Mouse (Mus musculus): ENCODE measurements around the gene Hnrnpl. TPM values are rescaled to one million over a fixed set of nuclear protein-coding genes. Genes with fewer than 3 reads are reported as not detected.
A peak's percentile ranks its signal among the peaks of the same experiment; 100 is the strongest.

The Hnrnpl gene
- polyA plus RNA-seq, 1 experiment from 2014 or later = 265 TPM

- no peak overlapping the region for H3K9ac ChIP-seq
- H3K4me3 ChIP-seq (replicated peaks) = no peak overlapping the region
- ATAC-seq (replicated peaks; ENCODE audit: low FRiP score) = no peak
- 0 out of 2 replicates have a peak, but pooled peaks cover 6% of the 10 kb centered on the region for H3K36me3 ChIP-seq
- H3K4me1 ChIP-seq = peaks cover 36% of the 10 kb centered on the region
- no peaks in the 10 kb centered on the region for H3K9me3 ChIP-seq (replicated peaks)
- no peak overlapping the region for H3K27ac ChIP-seq
- no peak overlapping the region for H3K4me2 ChIP-seq
- no peaks in the 10 kb centered on the region for H3K27me3 ChIP-seq
Measured at GRCm38 (mm10) chr7:28791706-28792105, 16.6 kb upstream of the Hnrnpl start.

DNA sequence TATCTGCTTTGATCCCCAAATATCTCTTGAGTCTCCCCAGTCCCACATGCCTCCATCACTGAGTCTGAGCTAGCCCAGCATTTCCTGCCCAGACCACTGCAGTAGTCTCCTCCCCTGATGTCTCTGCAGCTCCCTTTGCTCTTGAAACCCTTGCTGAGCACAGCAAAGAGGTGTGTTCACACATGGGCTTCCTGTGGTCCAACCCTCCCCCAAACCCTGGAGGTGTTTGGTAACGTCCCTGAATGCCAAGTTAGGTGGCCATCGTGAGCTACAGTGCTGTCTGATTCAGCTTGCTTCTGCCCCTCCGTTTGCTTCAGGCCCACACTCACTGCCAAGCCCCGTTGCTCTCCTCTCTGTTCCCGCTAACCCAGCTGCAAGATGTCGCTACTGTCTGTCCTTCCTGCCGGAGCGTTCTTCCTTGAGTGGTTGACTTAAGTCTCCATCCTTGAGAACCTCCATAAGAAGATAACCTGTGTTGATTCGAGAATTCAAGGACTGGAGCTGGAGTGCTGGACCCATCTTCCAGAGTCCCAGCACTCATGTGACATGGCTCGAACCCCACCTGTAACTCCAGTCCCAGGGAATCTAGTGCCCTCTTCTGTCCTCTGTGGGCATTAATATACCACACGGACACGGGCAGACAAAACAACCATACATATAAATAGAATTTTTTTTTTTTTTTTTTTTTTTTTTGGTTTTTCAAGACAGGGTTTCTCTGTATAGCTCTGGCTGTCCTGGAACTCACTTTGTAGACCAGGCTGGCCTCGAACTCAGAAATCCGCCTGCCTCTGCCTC is 15.8 kb upstream of the Hnrnpl start:
- 0 out of 2 replicates have a peak, but pooled peaks cover 4% of the 10 kb centered on the region for H3K36me3 ChIP-seq
- ATAC-seq (replicated peaks; ENCODE audit: low FRiP score) = no peak
- no peak overlapping the region for H3K4me3 ChIP-seq (replicated peaks)
- no peaks in the 10 kb centered on the region for H3K9me3 ChIP-seq (replicated peaks)
- H3K4me2 ChIP-seq = no peak overlapping the region
- no peak overlapping the region for H3K9ac ChIP-seq
- no peaks in the 10 kb centered on the region for H3K27me3 ChIP-seq
- H3K27ac ChIP-seq = no peak overlapping the region
- peaks cover 40% of the 10 kb centered on the region for H3K4me1 ChIP-seq
- WGBS = 78% methylated on average over 14 of the region's 14 CpGs

DNA sequence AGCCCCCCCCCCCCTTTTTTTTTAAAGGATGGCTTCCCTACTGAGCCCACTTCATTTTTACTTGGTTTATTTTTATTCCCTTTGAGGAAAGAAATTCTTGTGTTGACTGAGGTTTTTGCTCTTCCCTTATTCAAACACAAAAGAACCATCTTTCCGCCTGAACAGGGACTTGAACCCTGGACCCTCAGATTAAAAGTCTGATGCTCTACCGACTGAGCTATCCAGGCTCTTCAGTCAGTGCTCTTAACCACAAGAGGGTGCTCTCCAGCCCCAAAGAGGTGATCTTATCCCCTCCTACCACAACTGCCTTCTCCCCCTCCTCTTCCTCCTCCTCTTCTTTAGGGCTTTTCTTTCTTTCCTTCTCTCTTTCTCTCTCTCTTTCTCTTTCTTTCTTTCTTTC is 14.5 kb upstream of the Hnrnpl start:
- ATAC-seq (replicated peaks; ENCODE audit: low FRiP score) = no peak
- H3K9me3 ChIP-seq (replicated peaks) = no peaks in the 10 kb centered on the region
- H3K36me3 ChIP-seq = no peaks in the 10 kb centered on the region
- H3K4me3 ChIP-seq (replicated peaks) = no peak overlapping the region
- no peak overlapping the region for H3K4me2 ChIP-seq
- H3K27me3 ChIP-seq = no peaks in the 10 kb centered on the region
- H3K27ac ChIP-seq = no peak overlapping the region
- H3K9ac ChIP-seq = no peak overlapping the region
- peaks cover 34% of the 10 kb centered on the region for H3K4me1 ChIP-seq
- WGBS = 41% methylated on average over 2 of the region's 2 CpGs

DNA sequence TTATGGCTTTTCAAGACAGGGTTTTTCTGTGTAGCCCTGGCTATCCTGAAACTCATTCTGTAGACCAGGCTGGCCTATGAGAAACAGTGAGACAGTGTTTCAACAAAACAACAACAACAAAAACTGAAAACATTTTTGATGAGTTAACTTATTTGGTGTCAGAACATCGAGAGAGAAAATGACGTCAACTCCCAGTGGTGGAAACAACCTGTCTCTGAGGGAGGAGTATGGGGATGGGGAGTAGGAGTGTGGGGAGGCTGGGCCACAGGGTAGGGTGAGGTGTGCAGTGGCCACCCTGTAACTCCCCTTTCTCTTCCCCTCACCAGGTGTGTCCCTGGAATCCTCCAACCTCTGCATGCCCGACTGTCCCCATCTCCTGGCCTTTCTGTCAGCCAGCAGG is 13.8 kb upstream of the Hnrnpl start:
- Histone ChIP-seq H3K4me1 (peaks cover 27% of the 10 kb centered on the region), H3K36me3 (no peaks in the 10 kb centered on the region)
- 83% methylated on average over 3 of the region's 3 CpGs for WGBS

DNA sequence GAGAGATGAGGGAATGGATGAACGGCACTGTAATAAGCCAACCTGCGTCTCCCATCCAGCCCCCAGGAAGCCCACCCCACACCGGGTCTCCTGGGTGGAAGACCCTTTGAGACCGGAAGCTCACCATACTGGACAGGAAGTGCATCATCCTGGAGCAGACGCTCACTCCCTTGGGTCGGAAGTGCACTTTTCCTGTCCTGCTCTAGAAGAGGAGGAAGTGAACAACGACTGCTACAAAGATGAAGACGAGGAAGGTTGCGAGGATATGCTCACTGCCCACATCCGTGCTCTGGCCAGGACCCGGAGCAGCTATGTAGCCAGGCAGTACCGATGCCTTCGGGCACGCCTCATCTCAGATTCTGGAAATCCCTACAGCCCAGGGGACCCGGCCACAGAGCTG is 12.5 kb upstream of the Hnrnpl start:
- ATAC-seq (replicated peaks; ENCODE audit: low FRiP score) = no peak
- Histone ChIP-seq H3K36me3 (no peaks in the 10 kb centered on the region), H3K27ac (peak overlapping the region; percentile 73), H3K9ac (no peak overlapping the region), H3K4me2 (peak overlapping the region; percentile 57), H3K9me3 (replicated peaks) (no peaks in the 10 kb centered on the region), H3K4me1 (peaks cover 17% of the 10 kb centered on the region), H3K4me3 (replicated peaks) (peak overlapping the region; percentile 29; the same call in 1 of the 2 replicates), H3K27me3 (no peaks in the 10 kb centered on the region)
- 73% methylated on average over 15 of the region's 15 CpGs for WGBS

More for the DNA sequence above, 13.8 kb upstream of the Hnrnpl start:
- Histone ChIP-seq H3K4me2 (no peak overlapping the region), H3K27me3 (no peaks in the 10 kb centered on the region), H3K9ac (no peak overlapping the region), H3K4me3 (replicated peaks) (no peak overlapping the region), H3K27ac (no peak overlapping the region), H3K9me3 (replicated peaks) (no peaks in the 10 kb centered on the region)
- ATAC-seq (replicated peaks; ENCODE audit: low FRiP score) = no peak

DNA sequence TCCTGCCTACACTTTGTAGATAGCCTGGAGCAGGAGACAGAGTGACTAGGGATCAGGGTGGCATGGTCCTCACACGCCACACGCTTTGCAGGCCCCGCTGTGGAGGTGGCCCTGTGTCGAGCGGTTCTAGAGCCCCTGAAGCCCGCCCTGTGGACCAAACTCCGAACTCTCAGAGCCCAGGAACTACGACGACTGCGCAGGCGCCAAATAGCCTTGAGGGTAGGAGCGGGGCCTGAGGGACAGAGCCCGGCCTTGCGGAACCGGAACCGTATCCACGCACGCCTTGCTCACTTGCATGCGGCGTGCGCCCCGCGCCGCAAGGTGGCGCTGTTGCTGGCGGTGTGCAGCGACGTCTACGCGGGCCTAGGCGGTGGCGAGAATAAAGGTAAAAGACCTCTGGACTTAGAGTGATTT is 11.8 kb upstream of the Hnrnpl start:
- ATAC-seq (replicated peaks; ENCODE audit: low FRiP score) = peak; percentile 74
- WGBS = 15% methylated on average over 32 of the region's 32 CpGs
- Histone ChIP-seq H3K36me3 (no peaks in the 10 kb centered on the region), H3K27ac (peak overlapping the region; percentile 73), H3K9ac (peak overlapping the region; percentile 42), H3K4me1 (peaks cover 24% of the 10 kb centered on the region), H3K4me3 (replicated peaks) (peak overlapping the region; percentile 29), H3K9me3 (replicated peaks) (no peaks in the 10 kb centered on the region), H3K27me3 (no peaks in the 10 kb centered on the region), H3K4me2 (peak overlapping the region; percentile 57)

DNA sequence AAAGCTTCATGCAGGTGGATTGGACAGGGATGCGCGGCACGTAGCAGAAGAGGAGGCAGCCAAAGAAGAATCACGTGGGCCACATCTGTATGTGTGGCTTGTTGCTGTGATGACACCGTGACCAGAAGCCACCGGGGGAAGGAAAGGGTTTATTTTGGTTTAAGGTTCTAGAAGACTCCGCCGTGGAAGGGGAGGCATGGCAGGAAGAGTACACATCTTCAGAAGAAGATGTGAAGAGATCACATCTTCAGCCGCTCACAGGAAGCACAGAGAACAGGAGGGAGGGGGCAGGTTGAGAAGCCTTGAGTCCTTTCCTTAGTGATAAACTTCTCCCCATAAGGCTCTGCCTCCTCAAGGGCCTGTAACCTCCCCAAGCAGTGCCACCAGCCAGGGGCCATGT is 8.3 kb upstream of the Hnrnpl start:
- Histone ChIP-seq H3K36me3 (no peaks in the 10 kb centered on the region), H3K27ac (no peak overlapping the region), H3K9ac (no peak overlapping the region), H3K4me2 (no peak overlapping the region), H3K27me3 (no peaks in the 10 kb centered on the region), H3K4me3 (replicated peaks) (no peak overlapping the region), H3K9me3 (replicated peaks) (no peaks in the 10 kb centered on the region), H3K4me1 (peaks cover 55% of the 10 kb centered on the region)
- 96% methylated on average over 9 of the region's 9 CpGs for WGBS
- ATAC-seq (replicated peaks; ENCODE audit: low FRiP score) = no peak

DNA sequence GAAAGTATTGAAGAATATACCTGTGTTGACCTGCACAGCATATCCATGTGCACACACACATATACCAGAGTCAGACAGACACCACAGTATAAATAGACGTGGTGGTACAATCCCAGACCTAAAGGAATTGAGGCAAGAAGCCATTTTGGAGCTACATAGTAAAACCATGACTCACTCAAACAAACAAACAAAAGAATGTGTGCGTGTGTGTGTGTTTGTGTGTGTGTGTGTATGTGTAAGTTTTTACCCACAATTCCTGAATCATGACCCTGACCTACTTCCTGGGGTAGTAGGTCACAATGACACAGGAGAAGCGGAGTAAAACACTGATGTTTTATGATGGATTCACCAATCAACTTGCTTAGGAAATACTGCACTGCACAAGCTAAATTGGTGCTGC is 6.9 kb upstream of the Hnrnpl start:
- no peak for ATAC-seq (replicated peaks; ENCODE audit: low FRiP score)
- Histone ChIP-seq H3K27me3 (no peaks in the 10 kb centered on the region), H3K27ac (peak overlapping the region; percentile 97), H3K4me1 (peaks cover 51% of the 10 kb centered on the region), H3K9me3 (replicated peaks) (no peaks in the 10 kb centered on the region), H3K4me3 (replicated peaks) (no peak overlapping the region), H3K4me2 (peak overlapping the region; percentile 33; the same call in 1 of the 2 replicates), H3K9ac (no peak overlapping the region), H3K36me3 (no peaks in the 10 kb centered on the region)
- 45% methylated on average over 3 of the region's 3 CpGs for WGBS

DNA sequence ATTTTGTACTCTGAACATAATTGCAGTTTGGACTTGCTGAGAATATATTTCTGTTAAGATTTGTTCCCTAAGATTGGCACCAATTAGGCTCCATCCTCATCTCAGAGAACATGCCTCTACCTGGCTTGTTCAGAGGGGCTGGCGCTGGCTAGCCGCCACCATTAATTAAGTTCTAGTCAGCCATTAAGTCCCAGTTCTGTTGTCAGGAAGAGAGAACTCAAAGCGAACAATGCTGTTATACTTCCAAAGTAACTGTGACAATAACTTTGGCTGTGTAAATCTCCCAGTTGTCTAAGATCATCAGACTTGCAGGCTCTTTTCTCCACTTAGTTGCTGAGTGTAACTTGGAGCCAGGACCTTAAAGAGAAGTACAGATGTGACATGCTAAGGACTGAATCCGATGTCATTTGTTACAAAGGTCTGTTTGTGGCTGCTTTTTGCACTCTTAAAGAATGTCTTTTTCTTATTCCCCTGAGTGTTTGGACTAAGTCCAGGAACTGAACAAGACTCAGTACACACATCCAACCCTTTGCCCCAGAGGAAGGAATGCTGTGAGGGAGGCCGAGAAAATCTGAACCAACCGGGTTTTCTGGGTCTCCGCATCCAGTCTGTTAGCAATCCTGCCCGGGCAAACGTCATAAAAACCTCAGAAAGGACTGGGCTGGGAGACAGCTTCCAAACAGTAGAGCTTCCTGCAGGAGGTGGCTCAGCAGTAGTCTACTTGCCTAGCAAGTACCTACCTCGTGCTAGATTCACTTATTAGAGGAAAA is 6.3 kb upstream of the Hnrnpl start:
- H3K4me1 ChIP-seq = peaks cover 45% of the 10 kb centered on the region
- peak; percentile 24 for ATAC-seq (replicated peaks; ENCODE audit: low FRiP score)
- H3K27ac ChIP-seq = peak overlapping the region; percentile 97
- H3K9ac ChIP-seq = no peak overlapping the region
- 15% methylated on average over 10 of the region's 10 CpGs for WGBS
- H3K27me3 ChIP-seq = no peaks in the 10 kb centered on the region
- no peaks in the 10 kb centered on the region for H3K36me3 ChIP-seq
- H3K4me3 ChIP-seq (replicated peaks) = 0 out of 2 replicates have a peak overlapping the region, but pooled peaks have one; percentile 0
- peak overlapping the region; percentile 33 for H3K4me2 ChIP-seq
- no peaks in the 10 kb centered on the region for H3K9me3 ChIP-seq (replicated peaks)

- Histone ChIP-seq H3K4me2 (peak overlapping the region; percentile 33), H3K9me3 (replicated peaks) (no peaks in the 10 kb centered on the region), H3K36me3 (no peaks in the 10 kb centered on the region), H3K4me1 (peaks cover 50% of the 10 kb centered on the region), H3K4me3 (replicated peaks) (0 out of 2 replicates have a peak overlapping the region, but pooled peaks have one; percentile 0), H3K27me3 (no peaks in the 10 kb centered on the region), H3K27ac (peak overlapping the region; percentile 97), H3K9ac (peak overlapping the region; percentile 11; the same call in 1 of the 2 replicates)
- WGBS = 5% methylated on average over 10 of the region's 10 CpGs
- ATAC-seq (replicated peaks; ENCODE audit: low FRiP score) = peak; percentile 84
Measured at GRCm38 (mm10) chr7:28802846-28803588, 5.3 kb upstream of the Hnrnpl start.

GRCm38 (mm10) chr7:28803756-28804155 is 4.6 kb upstream of the Hnrnpl start:
- Histone ChIP-seq H3K9me3 (replicated peaks) (no peaks in the 10 kb centered on the region), H3K4me1 (peaks cover 53% of the 10 kb centered on the region), H3K4me2 (peak overlapping the region; percentile 33; the same call in 1 of the 2 replicates), H3K4me3 (replicated peaks) (no peak overlapping the region), H3K27ac (peak overlapping the region; percentile 97), H3K36me3 (no peaks in the 10 kb centered on the region), H3K27me3 (no peaks in the 10 kb centered on the region), H3K9ac (no peak overlapping the region)
- no peak for ATAC-seq (replicated peaks; ENCODE audit: low FRiP score)
- 19% methylated on average over 4 of the region's 4 CpGs for WGBS
